Mouse (Mus musculus): ENCODE measurements around the gene Ehf.

Ehf gene

DNA sequence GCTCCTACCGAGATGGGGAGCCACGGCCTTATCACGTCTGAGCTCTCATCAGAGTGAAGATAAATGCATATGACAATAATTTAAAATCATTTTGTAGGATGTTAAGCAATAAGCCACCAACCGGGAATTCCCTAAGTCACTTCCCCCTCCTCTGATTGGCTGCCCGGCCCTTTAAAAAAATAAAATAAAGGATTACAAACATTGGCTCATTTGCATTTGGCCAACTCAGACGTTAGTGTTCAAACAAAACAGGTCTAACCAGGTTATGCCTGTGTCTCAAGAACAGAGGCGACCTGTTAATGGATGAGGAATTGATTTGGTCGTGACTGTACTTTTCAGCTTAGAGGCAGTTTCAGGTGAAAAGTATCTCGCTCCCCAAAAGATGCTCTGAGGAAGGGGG lies at the start of gene Ehf:
Gene Ehf (minus strand): TSS at position 147 of the 400 bp plus-strand sequence.
- DNase-seq (ENCODE audit: low read depth, low spot score), result no peak

DNA sequence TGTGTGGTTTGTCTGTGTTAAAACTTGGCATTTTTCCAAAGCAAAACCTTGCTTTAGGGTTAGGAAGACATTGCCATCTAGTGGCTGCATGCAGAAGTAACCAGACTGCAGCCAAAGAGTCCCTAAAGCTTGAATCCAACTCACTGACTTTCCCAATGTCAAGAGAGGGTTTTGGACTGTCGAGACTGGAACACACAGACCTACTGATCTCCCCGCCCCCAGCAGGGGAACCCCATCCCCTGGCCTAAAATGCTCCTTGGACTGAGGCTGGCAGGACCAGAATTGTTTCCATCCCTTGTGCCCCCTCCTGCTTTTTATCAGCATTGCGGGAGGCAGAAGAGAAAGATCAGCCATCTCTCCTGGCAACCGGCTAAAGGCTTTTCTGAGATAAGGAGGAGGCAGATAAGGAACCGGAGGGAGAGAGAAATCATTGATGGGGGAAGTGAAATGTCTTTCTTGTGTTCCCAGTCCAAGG lies 44.4 kb upstream of the Ehf start:
- peak; percentile 6 for DNase-seq (ENCODE audit: low read depth, low spot score)

DNA sequence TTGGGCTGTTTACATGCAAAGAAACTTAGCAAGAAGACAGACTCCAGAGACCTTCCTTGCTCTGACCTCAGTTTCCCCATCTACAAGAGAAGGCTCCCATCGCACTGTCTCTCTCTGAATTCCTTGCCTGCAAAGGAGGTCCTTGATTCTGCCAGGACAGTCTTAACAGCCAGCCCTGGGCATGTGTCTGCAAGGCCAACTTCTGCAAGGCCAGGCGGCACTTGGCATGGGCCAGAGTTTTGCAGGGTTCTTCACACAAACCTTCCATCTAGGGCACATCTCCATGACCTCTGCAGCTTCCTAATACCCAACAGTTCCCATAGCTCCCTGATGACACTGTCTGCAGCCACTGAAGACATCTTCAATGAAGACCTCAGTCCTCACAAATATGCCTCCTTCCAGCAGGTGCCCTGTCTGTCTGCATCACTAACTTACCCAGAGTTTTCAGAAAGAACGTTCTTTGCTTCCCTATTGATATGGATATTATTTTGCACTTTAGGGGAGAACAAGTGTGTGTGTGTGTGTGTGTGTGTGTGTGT lies 43.7 kb upstream of the Ehf start:
- no peak for DNase-seq (ENCODE audit: low read depth, low spot score)

DNA sequence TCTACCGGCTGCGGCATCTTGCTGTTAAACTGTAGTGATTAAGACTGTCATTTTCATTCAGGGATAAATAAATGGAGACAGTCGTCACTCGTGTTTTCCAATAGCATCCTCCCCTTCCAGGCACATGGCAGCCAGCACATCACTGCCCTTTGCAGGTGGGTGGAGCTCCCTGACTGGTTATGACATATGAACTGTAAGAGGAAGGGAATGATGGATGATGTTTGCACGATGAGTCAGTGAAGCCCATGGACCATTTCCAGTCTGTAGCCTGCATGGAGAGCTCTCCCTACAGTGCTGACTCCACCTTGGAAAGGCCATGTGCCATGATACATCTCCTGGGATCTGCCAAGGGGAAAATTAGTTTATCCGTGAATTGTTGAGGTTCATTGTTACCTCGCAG lies 40.5 kb upstream of the Ehf start:
- DNase-seq (ENCODE audit: low read depth, low spot score), result no peak

- no peak for DNase-seq (ENCODE audit: low read depth, low spot score)
These were observed 39.0 kb upstream of the Ehf start for GRCm38 (mm10) chr2:103342123-103342522.

GRCm38 (mm10) chr2:103341375-103341971 lies 38.4 kb upstream of the Ehf start:
- DNase-seq (ENCODE audit: low read depth, low spot score), result no peak

DNA sequence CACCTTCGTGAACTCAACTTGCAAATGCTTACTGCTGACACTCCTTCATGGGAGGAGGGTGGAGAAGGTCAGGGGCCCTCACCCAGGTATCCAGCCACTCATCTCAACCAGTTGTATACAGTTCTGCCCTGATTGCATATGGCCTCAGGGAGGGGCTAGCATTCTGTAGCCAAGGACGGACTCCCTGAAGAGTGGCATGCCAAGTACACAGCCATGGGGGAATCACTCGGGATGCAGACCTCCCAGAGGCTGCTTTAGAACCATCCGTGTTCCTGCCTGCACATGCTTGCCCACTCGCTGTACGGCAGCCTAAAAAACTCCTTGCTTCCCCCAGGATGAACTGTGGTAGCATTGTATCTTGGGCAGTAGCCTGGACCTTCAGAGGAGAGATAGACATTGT lies 35.6 kb upstream of the Ehf start:
- no peak for DNase-seq (ENCODE audit: low read depth, low spot score)

DNA sequence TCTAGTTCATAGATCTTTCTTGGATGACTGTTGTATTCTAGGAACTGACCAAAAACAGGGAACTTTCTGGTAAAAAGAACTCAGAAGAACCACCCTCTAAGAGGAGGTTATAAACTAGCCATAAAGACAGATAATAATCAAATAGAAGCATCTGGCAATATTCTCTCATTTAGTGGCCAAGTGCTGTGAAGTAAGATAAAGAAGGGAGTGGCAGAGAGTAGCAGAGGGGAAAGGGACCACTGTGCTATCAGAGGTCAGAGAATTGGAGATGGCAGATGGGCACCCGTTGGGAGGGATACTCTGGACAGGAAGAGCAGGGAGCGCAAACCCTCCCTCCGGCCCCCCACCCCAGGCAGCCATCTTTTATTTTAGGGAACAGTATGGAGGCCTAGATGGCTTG lies 34.3 kb upstream of the Ehf start:
- no peak for DNase-seq (ENCODE audit: low read depth, low spot score)

- no peak for DNase-seq (ENCODE audit: low read depth, low spot score)
These were observed 33.5 kb upstream of the Ehf start for GRCm38 (mm10) chr2:103336621-103337020.

- DNase-seq (ENCODE audit: low read depth, low spot score), result no peak
These were observed 32.9 kb upstream of the Ehf start for GRCm38 (mm10) chr2:103336000-103336399.

DNA sequence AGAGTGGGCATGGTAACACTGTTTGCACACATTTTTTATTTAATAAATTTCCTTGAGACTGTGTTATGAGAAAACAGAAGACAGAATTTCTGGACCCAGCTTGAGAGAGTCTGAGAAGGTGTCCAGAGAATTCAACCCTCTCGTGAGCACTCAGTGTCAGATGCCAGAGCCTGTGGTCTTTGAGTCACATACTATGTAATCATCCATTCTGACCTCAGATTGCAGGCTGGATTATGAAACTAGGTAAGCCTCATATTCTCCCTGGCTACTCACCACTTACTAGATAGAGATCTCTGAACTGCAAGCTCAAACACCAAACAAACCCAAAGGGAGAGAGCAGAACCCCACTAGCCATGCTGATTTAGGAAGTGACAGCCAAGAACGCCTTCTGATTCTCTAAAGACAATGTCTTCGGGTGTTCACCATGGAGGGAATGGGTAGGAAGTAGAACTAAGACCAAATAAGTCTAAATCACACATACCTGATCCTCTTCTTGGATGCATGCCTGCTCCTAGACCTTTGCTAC lies 28.7 kb upstream of the Ehf start:
- no peak for DNase-seq (ENCODE audit: low read depth, low spot score)

DNA sequence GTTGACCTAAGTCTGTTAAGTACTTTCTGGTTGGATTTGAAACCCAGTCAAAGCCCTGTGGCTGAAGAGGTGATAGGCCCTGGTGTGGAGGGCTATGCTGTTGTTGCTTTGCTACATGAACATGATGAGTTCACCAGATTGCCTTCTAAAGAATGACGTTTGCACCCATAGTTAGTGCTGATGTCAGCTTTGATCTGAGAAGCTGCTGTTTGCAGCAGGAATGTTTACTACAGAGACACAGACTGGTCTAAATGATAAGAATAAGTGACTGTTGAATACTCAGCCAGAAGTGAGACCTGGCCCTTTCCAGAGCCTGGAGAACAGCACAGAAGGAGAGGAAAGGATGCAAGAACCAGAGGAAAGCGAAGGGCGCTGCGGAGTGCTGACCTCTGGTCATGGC lies 25.7 kb upstream of the Ehf start:
- DNase-seq (ENCODE audit: low read depth, low spot score), result no peak

DNA sequence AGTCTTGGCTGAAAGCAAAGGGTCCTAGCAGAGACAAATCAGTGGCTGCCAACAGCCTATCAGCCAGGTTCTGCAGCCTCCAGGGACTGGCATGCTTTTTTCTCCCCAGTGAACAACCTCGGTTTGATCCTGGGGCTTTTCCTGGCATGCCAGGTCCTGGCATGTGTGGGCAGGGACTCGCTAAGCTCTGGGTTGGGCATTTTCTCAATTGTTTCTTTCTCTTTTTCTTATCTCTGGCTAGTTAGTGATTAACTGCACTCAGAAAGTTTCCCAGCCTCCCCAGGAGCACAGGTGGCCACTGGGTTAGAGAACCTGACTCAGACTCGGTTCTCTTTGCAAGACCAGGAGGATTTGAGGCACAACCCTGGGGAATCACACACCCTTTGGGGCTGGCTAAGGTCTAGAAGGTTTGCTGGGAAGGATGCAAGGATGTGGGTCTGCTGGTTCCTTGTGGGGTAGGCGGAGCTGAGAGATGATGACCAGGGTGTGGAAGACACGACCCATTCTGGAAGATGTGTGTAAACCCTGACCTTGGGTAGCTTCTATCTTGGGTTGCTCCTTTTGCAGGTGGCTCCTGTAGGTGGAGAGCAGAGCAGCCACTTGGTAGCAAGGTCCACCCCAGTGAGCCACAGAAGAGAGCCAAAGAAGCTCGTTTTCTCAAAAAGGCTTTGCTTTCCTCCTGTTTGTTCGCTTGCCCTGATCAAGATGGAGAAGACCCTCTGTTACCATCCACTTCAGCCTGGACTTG lies 22.4 kb upstream of the Ehf start:
- no peak for DNase-seq (ENCODE audit: low read depth, low spot score)

GRCm38 (mm10) chr2:103324320-103324719 lies 21.2 kb upstream of the Ehf start:
- no peak for DNase-seq (ENCODE audit: low read depth, low spot score)

- DNase-seq (ENCODE audit: low read depth, low spot score), result no peak
These were observed 19.1 kb upstream of the Ehf start for GRCm38 (mm10) chr2:103322171-103322570.

- DNase-seq (ENCODE audit: low read depth, low spot score), result no peak
These were observed 18.6 kb upstream of the Ehf start for GRCm38 (mm10) chr2:103321638-103322037.

DNA sequence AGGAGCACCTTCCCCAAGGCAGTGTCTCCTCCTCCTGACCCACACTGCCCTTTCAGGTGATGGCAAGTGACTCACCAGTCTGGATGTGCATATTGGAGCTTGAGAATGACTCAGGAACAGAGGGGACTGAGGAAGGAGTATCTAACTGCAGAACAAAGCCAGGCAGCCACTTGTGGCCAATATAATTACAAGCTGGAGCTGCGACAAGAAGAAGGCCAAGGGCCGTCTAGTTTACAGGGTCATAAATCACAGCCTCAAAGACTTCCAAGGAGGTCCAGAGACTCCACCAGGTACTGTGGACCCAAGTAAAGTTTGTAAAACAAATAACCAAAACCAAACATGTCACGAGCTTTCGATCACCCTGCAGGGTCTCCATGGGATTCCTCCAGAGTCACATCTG lies 10.9 kb upstream of the Ehf start:
- DNase-seq (ENCODE audit: low read depth, low spot score), result no peak

- DNase-seq (ENCODE audit: low read depth, low spot score), result no peak
These were observed 9.6 kb upstream of the Ehf start for GRCm38 (mm10) chr2:103312640-103313039.

- no peak for DNase-seq (ENCODE audit: low read depth, low spot score)
These were observed 7.6 kb upstream of the Ehf start for GRCm38 (mm10) chr2:103310663-103311062.

DNA sequence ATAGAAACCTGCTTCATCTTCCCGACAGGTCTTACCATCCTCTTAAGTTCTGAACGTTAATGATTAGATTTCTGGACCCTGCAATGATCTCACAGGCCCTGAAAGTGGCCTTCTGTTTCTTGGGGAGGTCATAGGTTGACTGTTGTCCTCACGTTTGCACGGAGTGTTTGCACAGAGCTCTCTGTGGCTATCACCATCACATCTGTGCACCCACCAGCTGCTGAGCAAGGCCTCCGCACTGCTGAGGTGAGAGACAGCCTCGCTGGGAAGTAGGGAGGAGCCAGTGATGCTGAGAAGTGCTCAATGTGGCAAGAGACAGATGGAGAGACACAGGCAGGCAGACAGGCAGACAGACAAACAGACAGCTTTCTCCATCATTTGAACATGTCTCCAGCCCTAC lies 3.6 kb upstream of the Ehf start:
- DNase-seq (ENCODE audit: low read depth, low spot score), result no peak

DNA sequence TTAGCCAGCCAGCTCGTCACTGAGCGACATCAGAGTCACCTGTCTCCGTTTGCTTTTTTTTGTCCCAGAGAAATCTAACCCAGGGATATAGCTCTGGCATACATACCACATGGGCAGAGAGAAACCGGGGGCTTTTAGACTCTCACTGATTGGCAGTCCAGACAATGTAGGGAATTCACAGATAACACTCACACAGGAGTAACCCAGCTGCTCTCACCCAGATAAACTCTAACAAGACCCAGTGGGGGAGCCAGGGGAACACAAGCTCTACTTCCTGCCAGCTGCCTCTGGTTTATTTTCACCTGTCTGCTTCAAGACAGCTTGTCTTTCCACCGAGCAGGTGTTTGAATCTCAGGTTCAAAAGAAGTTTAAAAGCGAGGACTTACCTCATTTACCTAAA lies 409 bp downstream of the Ehf start:
- DNase-seq (ENCODE audit: low read depth, low spot score), result no peak

GRCm38 (mm10) chr2:103298711-103299463 lies 4.2 kb downstream of the Ehf start:
- DNase-seq (ENCODE audit: low read depth, low spot score), result no peak

All from c-Kit-negative CD71-positive TER-119-positive erythroid progenitor cells, embryonic 14.5 days (primary cell).